Mouse (Mus musculus): ENCODE data around the gene Stum. TPM values are rescaled to one million over a fixed set of nuclear protein-coding genes. Genes with fewer than 3 reads are reported as not detected.
"Not testable (repeated sequence)": the region's sequence is repeated elsewhere in the genome, so short reads cannot be mapped to it uniquely, and the experiment has no call there.

Stum gene
- total RNA-seq, 1 experiment from 2014 or later: 0.70 TPM

- peak; percentile 77 for ATAC-seq (ENCODE audit: extremely low read depth, insufficient number of reproducible peaks, low FRiP score, poor library complexity, severe bottlenecking)
Observed at GRCm38 (mm10) chr1:180393017-180393797, 90.1 kb downstream of the Stum start.

- no peak for ATAC-seq (ENCODE audit: extremely low read depth, insufficient number of reproducible peaks, low FRiP score, poor library complexity, severe bottlenecking)
Observed at GRCm38 (mm10) chr1:180392137-180392798, 91.0 kb downstream of the Stum start.

- ATAC-seq (ENCODE audit: extremely low read depth, insufficient number of reproducible peaks, low FRiP score, poor library complexity, severe bottlenecking): no peak
Observed at GRCm38 (mm10) chr1:180391575-180391945, 91.7 kb downstream of the Stum start.

- ATAC-seq (ENCODE audit: extremely low read depth, insufficient number of reproducible peaks, low FRiP score, poor library complexity, severe bottlenecking): no peak
Observed at GRCm38 (mm10) chr1:180390746-180391574, 92.3 kb downstream of the Stum start.

GRCm38 (mm10) chr1:180390321-180390731 lies 93.0 kb downstream of the Stum start:
- peak; percentile 34; the same call in 1 of the 2 replicates for ATAC-seq (ENCODE audit: extremely low read depth, insufficient number of reproducible peaks, low FRiP score, poor library complexity, severe bottlenecking)

GRCm38 (mm10) chr1:180389213-180389760 lies 94.0 kb downstream of the Stum start:
- ATAC-seq (ENCODE audit: extremely low read depth, insufficient number of reproducible peaks, low FRiP score, poor library complexity, severe bottlenecking): not testable (repeated sequence)

GRCm38 (mm10) chr1:180388481-180388880 lies 94.8 kb downstream of the Stum start:
- ATAC-seq (ENCODE audit: extremely low read depth, insufficient number of reproducible peaks, low FRiP score, poor library complexity, severe bottlenecking): no peak

GRCm38 (mm10) chr1:180387750-180388480 lies 95.4 kb downstream of the Stum start:
- ATAC-seq (ENCODE audit: extremely low read depth, insufficient number of reproducible peaks, low FRiP score, poor library complexity, severe bottlenecking): no peak

GRCm38 (mm10) chr1:180386951-180387749 lies 96.2 kb downstream of the Stum start:
- peak; percentile 91 for ATAC-seq (ENCODE audit: extremely low read depth, insufficient number of reproducible peaks, low FRiP score, poor library complexity, severe bottlenecking)

- no peak for ATAC-seq (ENCODE audit: extremely low read depth, insufficient number of reproducible peaks, low FRiP score, poor library complexity, severe bottlenecking)
Observed at GRCm38 (mm10) chr1:180385308-180385707, 98.0 kb downstream of the Stum start.

GRCm38 (mm10) chr1:180384486-180384885 lies 98.8 kb downstream of the Stum start:
- ATAC-seq (ENCODE audit: extremely low read depth, insufficient number of reproducible peaks, low FRiP score, poor library complexity, severe bottlenecking): no peak

GRCm38 (mm10) chr1:180383884-180384283 lies 99.4 kb downstream of the Stum start:
- ATAC-seq (ENCODE audit: extremely low read depth, insufficient number of reproducible peaks, low FRiP score, poor library complexity, severe bottlenecking): no peak

Other genes starting within 250 kb of the Stum start
- gene Psen2, start 220.1 kb downstream of the Stum start, total RNA-seq (2017): 66.0 and 74.3 TPM in 2 replicates
- gene Itpkb, start 153.0 kb downstream of the Stum start, total RNA-seq (2017): 64.6 and 68.5 TPM in 2 replicates
- 195 and 202 TPM in 2 replicates for gene Parp1, start 85.4 kb upstream of the Stum start, total RNA-seq (2017)
- 17.0 and 17.7 TPM in 2 replicates for gene Lin9, start 157.6 kb upstream of the Stum start, total RNA-seq (2017)
- 0.12 TPM in 1 of 2 replicates, not detected in the other for gene Mixl1, start 213.5 kb upstream of the Stum start, total RNA-seq (2017)
- 89.5 and 91.6 TPM in 2 replicates for gene Acbd3, start 242.5 kb upstream of the Stum start, total RNA-seq (2017)

Measured in neutrophil, adult 5-6 weeks (primary cell).